8 mouse cellular contexts compared by ENCODE assay signal in genomic region chr13:53119586-53120426, GRCm38 (mm10).
A peak's percentile ranks its signal among the peaks of the same experiment; 100 is the strongest.
DNase-seq lines count a peak whose midpoint lies in the region; ATAC-seq and TF ChIP-seq lines count a peak whose summit lies in the region.

No protein-coding gene starts in this region.

- peaks cover 3% of the 10 kb centered on the region; the same call in 1 of the 2 replicates for H3K36me3 ChIP-seq in E14TG2a.4 (ENCODE audit: insufficient read depth, low read length)
- H3K36me3 ChIP-seq in forebrain, embryonic 11.5 days (ENCODE audit: control insufficient read depth, insufficient read depth, low read length) = no peaks in the 10 kb centered on the region; the same call in 1 of the 2 replicates

- no peak overlapping the region for H3K9ac ChIP-seq in forebrain, embryonic 11.5 days (ENCODE audit: low read length)

- H3K27ac ChIP-seq in bone marrow macrophage, adult 2 months (ENCODE audit: insufficient read depth, low read depth, low read length) = no peak overlapping the region
- H3K27ac ChIP-seq in forebrain, embryonic 11.5 days (ENCODE audit: low read depth, low read length) = 0 out of 2 replicates have a peak overlapping the region, but pooled peaks have one; percentile 10

- peak; percentile 63 for ATAC-seq in forebrain, embryonic 11.5 days (replicated peaks; ENCODE audit: low FRiP score)

- H3K4me2 ChIP-seq in forebrain, embryonic 11.5 days (ENCODE audit: low read depth, low read length, severe bottlenecking) = no peak overlapping the region

- H3K4me3 ChIP-seq in E14TG2a.4 (replicated peaks; ENCODE audit: low read length) = no peak overlapping the region; the same call in 1 of the 2 replicates
- no peak overlapping the region for H3K4me3 ChIP-seq in bone marrow macrophage, adult 2 months (ENCODE audit: insufficient read depth, low read length)
- H3K4me3 ChIP-seq in forebrain, embryonic 11.5 days (ENCODE audit: low read depth, low read length) = no peak overlapping the region

- peaks cover 42% of the 10 kb centered on the region for H3K4me1 ChIP-seq in E14TG2a.4 (replicated peaks; ENCODE audit: low read depth, low read length)
- H3K4me1 ChIP-seq in bone marrow macrophage, adult 2 months (ENCODE audit: control insufficient read depth, insufficient read depth, low read length) = no peaks in the 10 kb centered on the region
- H3K4me1 ChIP-seq in forebrain, embryonic 11.5 days (replicated peaks; ENCODE audit: control insufficient read depth, insufficient read depth, low read length) = peaks cover 12% of the 10 kb centered on the region; the same call in 1 of the 2 replicates

- WGBS in forebrain, embryonic 11.5 days = 29% methylated on average over 10 of the region's 10 CpGs

- peak; percentile 96 for TF ChIP-seq CTCF in E14TG2a.4 (conservative IDR thresholded peaks at IDR 0.05; ENCODE audit: low read length)
- peak; percentile 89 for TF ChIP-seq CTCF in bone marrow macrophage, adult 2 months (IDR thresholded peaks at IDR 0.05; ENCODE audit: low read depth, low read length)

- no peaks in the 10 kb centered on the region for H3K9me3 ChIP-seq in E14TG2a.4 (ENCODE audit: low read length)
- no peaks in the 10 kb centered on the region for H3K9me3 ChIP-seq in forebrain, embryonic 11.5 days (ENCODE audit: control insufficient read depth, low read length)

- H3K27me3 ChIP-seq in E14TG2a.4 (ENCODE audit: insufficient read depth, low read length) = peaks cover 22% of the 10 kb centered on the region
- H3K27me3 ChIP-seq in forebrain, embryonic 11.5 days (ENCODE audit: control insufficient read depth, insufficient read depth, low read length) = no peaks in the 10 kb centered on the region

- no peak for TF ChIP-seq POLR2A in bone marrow macrophage, adult 2 months (IDR thresholded peaks at IDR 0.05; ENCODE audit: borderline replicate concordance, low read depth, low read length)

- peak; percentile 94 for DNase-seq in forebrain, embryonic 11.5 days (ENCODE audit: low spot score)
- peak; percentile 90 for DNase-seq in heart, postnatal 4 days
- DNase-seq in layer of hippocampus, adult 8-10 months (ENCODE audit: low spot score in 2 of 2) = peak; percentile 69 to 85
- peak; percentile 87 for DNase-seq in lung, postnatal 14 days
- peak; percentile 55 for DNase-seq in right cerebral cortex, adult 18-20 months
- DNase-seq in urinary bladder, postnatal 14 days (ENCODE audit: low spot score) = peak; percentile 84
